Mouse (Mus musculus) thymus, adult 2 months (tissue): ENCODE data around the gene Kif1b. TPM values are rescaled to one million over a fixed set of nuclear protein-coding genes. Genes with fewer than 3 reads are reported as not detected.

Experiments used
- DNase-seq: peaks from one replicate; pipeline ENCODE4 v3.0.0; 2021
- H3K27ac ChIP-seq: fragments of 200-500 bp; 2 replicates; pipeline ENCODE4 v1.5.1; 2012; ENCODE audit warnings: low read length, control low read depth; ENCODE audit not compliant: control insufficient read depth, insufficient read depth
- H3K27me3 ChIP-seq: fragments of 200-500 bp; 2 replicates; pipeline ENCODE4 v1.6.1; 2012; ENCODE audit warnings: mild to moderate bottlenecking, low read length, moderate library complexity, mixed read lengths; ENCODE audit not compliant: control insufficient read depth, insufficient read depth
- H3K36me3 ChIP-seq: fragments of 200-500 bp; 2 replicates; pipeline ENCODE4 v1.6.1; 2012; ENCODE audit warnings: mild to moderate bottlenecking, low read length, moderate library complexity; ENCODE audit not compliant: control insufficient read depth, insufficient read depth
- H3K4me1 ChIP-seq: fragments of 200-500 bp; replicated peaks from 2 replicates; pipeline ENCODE4 v1.6.1; 2012; ENCODE audit warnings: low read length; ENCODE audit not compliant: control insufficient read depth, insufficient read depth
- H3K4me3 ChIP-seq: fragments of 200-500 bp; 2 replicates; pipeline ENCODE4 v1.5.1; 2012; ENCODE audit warnings: mild to moderate bottlenecking, low read length, control low read depth, moderate library complexity; ENCODE audit not compliant: control insufficient read depth, insufficient read depth
- CTCF ChIP-seq: fragments of 200-500 bp; IDR thresholded peaks from 2 replicates; pipeline ENCODE4 v1.5.1; 2012; ENCODE audit warnings: mild to moderate bottlenecking, control low read depth, low read length, moderate library complexity, borderline replicate concordance; ENCODE audit not compliant: control insufficient read depth, poor library complexity, insufficient read depth; ENCODE audit errors: extremely low read depth
- POLR2A ChIP-seq: fragments of 200-500 bp; IDR thresholded peaks from 2 replicates; pipeline ENCODE4 v1.6.1; 2012; ENCODE audit warnings: mild to moderate bottlenecking, low read length, control low read depth, moderate library complexity; ENCODE audit not compliant: control insufficient read depth, poor library complexity, insufficient read depth; ENCODE audit errors: extremely low read depth
- WGBS: fragments of 180-500 bp; shearing (Covaris S2); methylation state at CpG from one replicate; pipeline ENCODE4 v1.1.7; 2018; 5-methylcytosine and 5-hydroxymethylcytosine counted together
- polyA plus RNA-seq: library from polyadenylated mRNA; depleted of rRNA; stranded (reverse); fragments of >200 nt; gene quantifications from 2 replicates; pipeline ENCODE4 v1.2.3, GENCODE M21; 2012; rRNA removed

Kif1b gene
- polyA plus RNA-seq, 1 experiment = 23.9 TPM

DNA sequence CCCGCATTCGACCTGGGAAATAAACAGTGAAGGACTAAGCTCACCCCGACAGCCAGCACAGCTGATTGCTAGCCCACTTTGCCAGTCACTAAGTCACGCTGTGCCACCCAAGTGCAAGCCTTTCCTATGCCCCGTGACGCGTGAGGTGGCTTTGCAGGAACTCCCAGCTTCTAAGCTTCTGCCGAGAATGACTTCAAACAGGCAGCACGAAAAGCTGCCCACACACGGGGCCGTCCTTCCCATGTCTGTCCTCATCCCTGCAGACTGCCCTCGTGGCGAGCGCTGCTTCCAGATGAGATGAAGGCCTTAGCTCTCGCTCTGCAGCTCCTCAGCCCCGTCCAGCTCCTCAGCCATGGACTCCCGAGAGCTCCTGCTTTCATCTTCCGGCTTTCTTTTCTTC, 179.0 kb downstream of the Kif1b start:
- no peak overlapping the region for H3K4me3 ChIP-seq
- H3K27ac ChIP-seq = no peak overlapping the region
- 97% methylated on average over 18 of the region's 18 CpGs for WGBS
- TF ChIP-seq POLR2A (no peak), CTCF (no peak)
- no peak for DNase-seq
- H3K4me1 ChIP-seq = no peaks in the 10 kb centered on the region
- no peaks in the 10 kb centered on the region for H3K36me3 ChIP-seq
- no peaks in the 10 kb centered on the region for H3K27me3 ChIP-seq

DNA sequence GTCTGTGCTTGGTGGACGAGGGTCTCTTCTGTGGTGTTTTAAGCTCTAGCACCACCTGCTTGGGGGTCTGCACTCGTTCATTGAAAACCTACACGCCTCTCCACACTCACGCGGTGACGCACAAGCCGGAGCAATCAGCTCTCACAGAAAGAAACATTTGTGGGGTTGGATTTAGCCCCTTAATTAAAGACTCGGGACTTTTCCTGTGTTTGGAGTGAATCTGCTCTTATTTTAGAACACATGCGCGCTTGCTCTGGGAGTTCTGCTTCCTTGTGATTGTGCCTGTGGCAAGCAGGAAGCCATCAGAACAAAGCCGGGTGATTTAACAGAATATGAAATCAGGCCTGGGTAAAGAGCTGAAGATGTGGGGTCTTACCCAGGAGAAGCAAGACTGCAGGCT, 180.8 kb downstream of the Kif1b start, which contains the start of gene Cort:
TSS of gene Cort (minus strand) at position 101 of the 400 bp plus-strand sequence.
- no peak within 1 kb of the TSS for H3K4me3 ChIP-seq
- no peak within 1 kb of the TSS for H3K27ac ChIP-seq
- TF ChIP-seq CTCF (no peak), POLR2A (no peak)
- DNase-seq = no peak
- no peaks in the 10 kb centered on the region for H3K4me1 ChIP-seq
- no peaks in the 10 kb centered on the region for H3K36me3 ChIP-seq
- 96% methylated on average over 11 of the region's 11 CpGs for WGBS
- H3K27me3 ChIP-seq = no peaks in the 10 kb centered on the region

Other genes starting within 250 kb of the Kif1b start
- 40.4 and 45.0 TPM in 2 replicates for gene Pex14, start 207.8 kb downstream of the Kif1b start, polyA plus RNA-seq
- gene Dffa, start 203.5 kb downstream of the Kif1b start, polyA plus RNA-seq = 40.2 and 40.3 TPM in 2 replicates
- gene Cort, start 180.9 kb downstream of the Kif1b start, polyA plus RNA-seq = 0.22 and 0.67 TPM in 2 replicates
- 14.0 and 17.6 TPM in 2 replicates for gene Cenps, start 170.1 kb downstream of the Kif1b start, polyA plus RNA-seq
- 98.7 and 107 TPM in 2 replicates for gene Pgd, start 140.9 kb downstream of the Kif1b start, polyA plus RNA-seq
- 110 and 148 TPM in 2 replicates for gene Ube4b, start 119.1 kb upstream of the Kif1b start, polyA plus RNA-seq
- gene Rbp7, start 147.3 kb upstream of the Kif1b start, polyA plus RNA-seq = 0.59 and 1.2 TPM in 2 replicates
- gene Tmem274, start 169.7 kb upstream of the Kif1b start, polyA plus RNA-seq = not detected in 2 replicates
- 21.6 and 22.9 TPM in 2 replicates for gene Nmnat1, start 177.5 kb upstream of the Kif1b start, polyA plus RNA-seq
- gene Lzic, start 177.5 kb upstream of the Kif1b start, polyA plus RNA-seq = 29.0 and 30.3 TPM in 2 replicates
- gene Ctnnbip1, start 210.5 kb upstream of the Kif1b start, polyA plus RNA-seq = 13.2 and 17.9 TPM in 2 replicates